Mouse (Mus musculus) liver, embryonic 16.5 days (tissue): ENCODE data around the gene Wfdc15a. TPM values are rescaled to one million over a fixed set of nuclear protein-coding genes. Genes with fewer than 3 reads are reported as not detected.

ENCODE experiments used
- polyA plus RNA-seq: library from polyadenylated mRNA; unstranded; fragments of >200 nt; fragmentation: Nextera tagmentation; extraction: Ambion mirVana; gene quantifications from 2 replicates; pipeline ENCODE4 v1.2.1, GENCODE M21; 2015

Wfdc15a gene
- polyA plus RNA-seq, 1 experiment from 2014 or later: not detected

Other genes with a start within 250 kb of the Wfdc15a start
- gene Ywhab, start 205.2 kb downstream of the Wfdc15a start, polyA plus RNA-seq: 82.9 and 84.8 TPM in 2 replicates
- gene Pabpc1l, start 174.7 kb downstream of the Wfdc15a start, polyA plus RNA-seq: 0.20 and 0.34 TPM in 2 replicates
- gene Stk4, start 129.8 kb downstream of the Wfdc15a start, polyA plus RNA-seq: 12.8 and 14.0 TPM in 2 replicates
- 16.2 and 16.9 TPM in 2 replicates for gene Tomm34, start 129.0 kb downstream of the Wfdc15a start, polyA plus RNA-seq
- gene Kcns1, start 29.0 kb downstream of the Wfdc15a start, polyA plus RNA-seq: not detected in 2 replicates
- gene Wfdc5, start 17.4 kb downstream of the Wfdc15a start, polyA plus RNA-seq: not detected in 2 replicates
- gene Wfdc12, start 9.5 kb downstream of the Wfdc15a start, polyA plus RNA-seq: not detected in 2 replicates
- 0.45 TPM in 1 of 2 replicates, not detected in the other for gene Wfdc15b, start 21.5 kb upstream of the Wfdc15a start, polyA plus RNA-seq
- gene Svs2, start 38.3 kb upstream of the Wfdc15a start, polyA plus RNA-seq: not detected in 2 replicates
- not detected in 2 replicates for gene Svs3b, start 56.5 kb upstream of the Wfdc15a start, polyA plus RNA-seq
- not detected in 2 replicates for gene Svs4, start 78.3 kb upstream of the Wfdc15a start, polyA plus RNA-seq
- not detected in 2 replicates for gene Svs3a, start 89.1 kb upstream of the Wfdc15a start, polyA plus RNA-seq
- not detected in 2 replicates for gene Svs6, start 116.6 kb upstream of the Wfdc15a start, polyA plus RNA-seq
- not detected in 2 replicates for gene Svs5, start 132.6 kb upstream of the Wfdc15a start, polyA plus RNA-seq
- gene Slpi, start 189.0 kb upstream of the Wfdc15a start, polyA plus RNA-seq: 22.6 and 26.6 TPM in 2 replicates
- gene Rbpjl, start 203.0 kb upstream of the Wfdc15a start, polyA plus RNA-seq: 0.14 and 0.89 TPM in 2 replicates
- gene Matn4, start 205.0 kb upstream of the Wfdc15a start, polyA plus RNA-seq: 0.09 and 0.12 TPM in 2 replicates
- 70.1 and 72.5 TPM in 2 replicates for gene Sdc4, start 243.8 kb upstream of the Wfdc15a start, polyA plus RNA-seq